Mouse (Mus musculus) spleen, embryonic (tissue): ENCODE measurements around the gene Fbxo44.
"Not testable (repeated sequence)": the region's sequence is repeated elsewhere in the genome, so short reads cannot be mapped to it uniquely, and the experiment has no call there.

Experiments used
- CTCF ChIA-PET: fragments of 350-600 bp; sonication (Branson Sonifier 250); formaldehyde crosslinking; loops from one replicate; lab custom pipeline; 2022; lab: Charles Lee

The Fbxo44 gene

DNA sequence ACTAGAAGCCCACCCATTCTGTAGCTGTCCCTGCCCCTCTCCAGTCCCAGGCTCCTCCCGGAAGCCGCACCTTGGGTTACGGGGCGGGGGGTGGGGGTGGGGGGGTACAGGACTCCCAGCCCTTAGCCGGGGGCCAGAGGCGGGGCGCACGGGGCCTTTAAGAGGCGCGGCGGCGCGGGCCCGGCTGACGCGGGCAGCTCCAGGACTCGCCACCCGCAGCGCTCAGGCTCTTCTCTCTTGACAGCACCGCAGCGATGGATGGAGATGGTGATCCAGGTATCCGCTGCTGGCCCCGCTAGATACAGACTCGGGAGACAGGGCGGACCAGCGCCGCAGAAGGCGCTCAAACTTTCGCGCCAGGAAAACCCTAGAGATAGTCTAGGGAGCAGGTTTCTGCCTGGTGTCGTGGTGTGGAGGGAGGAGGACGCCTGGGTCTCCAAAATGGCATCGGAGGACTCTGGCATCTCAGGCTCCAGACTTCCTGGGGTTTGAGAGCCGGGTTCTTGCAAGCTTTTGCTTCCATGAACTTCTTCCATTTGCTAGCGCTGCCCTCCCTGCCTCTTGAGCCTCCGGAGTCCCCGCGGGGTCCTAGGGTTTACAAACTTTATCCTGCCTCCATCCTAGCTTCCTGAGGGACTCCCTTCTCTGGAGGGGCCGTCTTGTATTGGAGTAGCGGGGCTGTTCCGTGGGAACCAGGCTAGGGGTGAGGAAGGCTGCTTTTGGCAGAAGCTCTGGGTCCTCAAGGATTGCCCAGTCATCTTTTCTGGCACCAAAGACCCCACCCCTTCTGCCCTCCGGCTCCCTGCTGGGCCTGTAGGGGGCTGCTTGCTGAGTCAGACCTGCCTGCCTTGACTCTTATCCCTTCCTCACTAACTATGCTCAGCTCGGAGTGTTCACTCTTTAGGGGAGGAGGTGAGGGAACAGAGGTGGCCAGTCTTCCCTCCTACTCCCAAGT is at the start of gene Fbxo44, which contains the start of gene Fbxo2:
TSS of gene Fbxo44 (minus strand) at position 47 of the 955 bp plus-strand sequence.
TSS of gene Fbxo2 (plus strand) at position 186 of the 955 bp plus-strand sequence.
- CTCF ChIA-PET, result interaction anchor here (0.7 to 1.0 kb wide), 3 partner anchors 16 to 48 kb away, joined by 3 to 5 read pairs (median 3); no protein-coding TSS in a partner anchor

DNA sequence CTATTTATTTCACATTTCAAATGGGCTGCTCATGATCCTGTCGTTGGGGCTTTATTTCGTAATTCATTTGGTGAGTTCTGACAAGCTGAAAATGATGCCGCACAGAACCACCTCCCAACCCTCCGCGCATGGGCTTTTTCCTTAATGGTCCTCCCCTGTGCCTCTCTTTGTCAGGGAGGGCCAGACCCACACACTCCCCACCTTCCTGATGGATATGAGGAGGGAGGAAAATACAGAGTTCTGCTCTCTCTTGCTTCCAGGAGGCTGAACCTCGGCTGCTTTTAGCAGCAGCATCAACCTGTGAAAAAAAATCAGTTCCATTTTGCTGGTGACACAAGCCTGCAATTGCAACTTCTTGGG is 44.6 kb upstream of the Fbxo44 start:
- CTCF ChIA-PET, result no interaction called here

DNA sequence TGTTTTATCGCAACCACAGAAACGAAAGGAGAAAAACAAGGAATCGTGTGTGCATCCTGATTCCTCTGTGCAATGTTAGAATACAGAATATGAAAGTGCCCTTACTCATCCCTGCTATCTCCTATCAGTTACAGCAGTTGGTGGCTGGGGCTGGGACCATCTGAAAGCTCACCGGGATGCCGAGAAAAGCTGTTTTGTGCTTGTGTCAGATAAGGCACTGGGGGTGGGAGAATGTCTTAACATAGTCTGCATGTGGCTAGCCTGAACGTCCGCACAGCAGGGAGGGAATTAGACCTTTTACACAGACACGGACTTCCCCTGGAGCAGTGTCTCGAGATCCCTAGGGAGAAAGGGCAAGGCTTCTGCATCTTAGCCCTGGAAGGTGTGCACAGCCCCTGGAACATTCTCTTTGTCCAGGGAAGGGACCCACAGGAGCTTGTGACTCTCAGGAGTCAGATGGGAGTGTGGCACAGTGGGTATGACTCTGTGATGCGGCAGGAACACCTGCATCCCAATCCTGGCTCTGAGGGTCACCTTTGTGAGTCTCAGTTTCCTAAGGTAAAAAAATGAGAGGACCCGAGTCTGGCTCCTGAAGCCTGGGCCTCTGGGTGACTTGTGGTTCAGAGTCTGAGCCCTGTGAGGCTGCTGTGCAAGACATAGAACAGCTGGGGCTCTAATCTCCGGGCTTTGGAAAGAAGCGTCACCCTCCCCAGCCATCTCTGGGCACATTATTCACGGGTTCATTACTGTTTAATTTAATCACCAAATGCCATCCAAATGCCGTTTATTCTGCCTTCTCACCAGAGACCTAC is 44.0 kb upstream of the Fbxo44 start:
- CTCF ChIA-PET, result no interaction called here

DNA sequence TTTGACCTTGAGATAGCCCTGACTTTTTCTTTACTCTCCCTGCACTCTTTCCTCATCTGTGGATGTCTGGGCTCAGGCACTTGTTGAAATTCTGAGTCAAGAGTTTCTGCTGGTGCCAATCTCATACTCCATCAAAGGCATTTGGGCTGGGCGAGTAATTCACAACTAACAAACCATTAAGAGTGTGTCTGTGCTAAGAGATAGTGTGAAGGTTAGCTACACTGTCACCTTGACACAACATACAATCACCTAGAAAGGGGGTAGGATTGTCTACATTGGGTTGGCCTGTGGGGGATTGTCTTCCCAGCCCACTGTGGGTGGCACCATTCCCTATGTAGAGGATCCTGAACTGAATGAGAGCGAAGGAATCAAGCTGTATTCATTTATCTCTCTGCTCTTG is 43.3 kb upstream of the Fbxo44 start:
- CTCF ChIA-PET, result no interaction called here

DNA sequence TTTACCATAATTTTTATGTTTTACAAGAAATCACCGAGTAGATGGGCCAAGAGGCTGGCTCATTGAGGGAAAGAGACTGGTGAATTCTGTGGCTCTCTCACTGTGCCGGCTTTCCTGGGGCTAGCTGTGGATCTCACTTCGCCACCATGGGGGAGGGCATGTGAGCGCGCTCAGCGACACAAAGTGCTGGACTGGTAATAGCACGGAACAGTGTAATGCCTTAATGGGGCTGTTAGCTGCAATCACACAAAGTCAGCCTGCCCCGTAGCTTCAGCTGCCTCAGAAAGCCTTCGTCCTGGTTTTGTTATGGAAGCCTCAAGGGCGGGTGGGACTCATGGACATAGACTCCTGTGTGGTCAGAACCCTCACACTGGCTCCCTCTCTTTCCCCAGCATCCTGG is 38.4 kb upstream of the Fbxo44 start:
- CTCF ChIA-PET, result no interaction called here

DNA sequence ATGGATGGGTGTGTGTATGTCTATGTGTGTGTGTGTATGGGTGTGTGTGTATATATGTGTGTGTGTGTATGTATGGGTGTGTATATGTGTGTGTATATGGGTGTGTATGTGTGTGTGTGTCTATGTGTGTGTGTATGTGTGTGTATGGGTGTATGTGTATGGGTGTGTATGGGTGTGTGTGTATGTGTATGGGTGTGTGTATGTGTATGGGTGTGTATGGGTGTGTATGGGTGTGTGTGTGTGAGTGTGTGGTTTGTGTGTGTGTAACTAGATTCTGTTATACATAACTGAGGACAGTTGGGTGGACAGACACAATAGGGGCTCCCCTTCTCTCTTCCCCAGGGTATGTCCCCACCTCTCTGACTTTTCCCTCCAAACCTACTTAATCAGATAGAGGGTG is 34.1 kb upstream of the Fbxo44 start:
- CTCF ChIA-PET, result no interaction called here

DNA sequence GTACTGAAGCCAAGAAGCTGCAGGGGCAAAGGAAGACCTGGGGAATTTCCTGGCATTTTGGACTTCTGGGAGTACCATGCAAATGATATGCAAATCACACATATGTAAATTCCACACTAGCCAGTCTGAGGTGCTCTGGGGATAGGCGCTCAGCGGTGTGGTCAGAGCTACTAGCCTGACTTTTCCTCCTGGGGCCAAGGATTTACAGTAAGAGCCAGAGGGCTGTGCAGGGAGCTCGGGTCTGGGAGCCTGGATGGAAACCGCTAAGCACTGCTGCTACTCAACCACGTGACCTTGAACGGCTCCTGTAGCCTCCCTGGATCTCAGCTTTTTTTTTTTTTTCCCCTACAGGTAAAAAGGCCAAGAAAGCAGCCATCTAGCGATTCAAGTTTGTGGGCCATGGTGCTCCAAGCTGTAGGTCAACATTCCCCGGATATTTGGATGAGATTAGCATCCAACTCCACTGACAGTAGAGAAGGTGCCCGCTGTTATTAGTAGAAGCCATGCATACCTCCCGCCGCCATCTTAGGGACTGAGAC is 32.5 kb upstream of the Fbxo44 start:
- CTCF ChIA-PET, result no interaction called here

DNA sequence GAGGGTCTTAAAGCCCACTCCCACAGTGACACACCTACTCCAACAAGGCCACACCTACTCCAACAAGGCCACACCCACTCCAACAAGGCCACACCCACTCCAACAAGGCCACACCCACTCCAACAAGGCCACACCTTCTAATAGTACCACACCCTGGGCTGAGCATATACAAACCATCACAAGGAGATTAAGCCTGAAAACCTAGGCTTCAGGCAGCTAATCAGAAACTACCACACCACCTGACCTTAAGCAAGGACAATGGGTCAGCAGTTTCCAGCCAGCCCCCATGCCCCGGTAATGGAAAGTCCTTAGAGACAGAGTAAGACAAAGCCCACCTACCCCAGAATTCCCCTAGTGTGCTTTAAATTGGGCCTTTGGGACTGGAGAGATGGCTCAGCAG is 28.5 kb upstream of the Fbxo44 start:
- CTCF ChIA-PET, result not testable (repeated sequence)

DNA sequence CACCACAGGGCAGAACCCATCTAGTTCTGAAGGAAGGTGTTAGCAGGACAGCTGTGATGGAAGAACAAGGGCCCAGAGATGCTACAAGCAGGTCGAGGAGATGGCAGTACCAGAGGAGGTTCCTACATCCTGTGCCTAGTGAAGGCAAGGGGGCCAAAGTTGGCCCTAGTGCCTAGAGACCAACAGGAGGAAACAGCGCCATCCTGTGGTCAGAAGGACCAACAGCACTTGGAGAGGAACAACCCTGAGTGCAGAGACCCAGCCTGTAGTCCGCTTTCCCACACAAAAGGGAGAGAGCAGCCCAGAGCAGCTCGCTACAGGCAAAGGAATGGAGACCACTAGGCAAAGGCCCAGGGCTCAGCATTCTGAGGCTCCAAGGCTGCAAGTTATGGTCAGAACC is 25.5 kb upstream of the Fbxo44 start:
- CTCF ChIA-PET, result no interaction called here

DNA sequence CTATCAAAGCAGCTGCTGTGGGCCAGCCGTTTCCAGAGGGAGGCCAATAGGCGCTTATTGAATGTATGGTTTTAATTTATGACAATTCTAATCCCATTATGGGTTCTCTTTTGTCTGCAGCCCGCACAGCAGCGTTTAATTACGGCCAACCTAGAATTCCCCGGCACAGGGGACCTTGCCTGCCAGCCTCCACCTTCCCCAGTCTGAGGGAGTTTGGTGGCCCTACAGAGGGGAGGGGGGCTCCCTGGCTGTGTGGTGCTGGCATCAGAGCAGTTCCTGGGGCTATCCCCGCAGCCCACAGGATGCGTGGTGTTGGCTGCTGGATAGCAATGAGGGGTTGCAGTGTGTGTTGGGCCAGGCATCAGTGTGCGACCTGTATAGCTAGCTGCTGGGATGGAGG is 24.3 kb upstream of the Fbxo44 start:
- CTCF ChIA-PET, result no interaction called here

DNA sequence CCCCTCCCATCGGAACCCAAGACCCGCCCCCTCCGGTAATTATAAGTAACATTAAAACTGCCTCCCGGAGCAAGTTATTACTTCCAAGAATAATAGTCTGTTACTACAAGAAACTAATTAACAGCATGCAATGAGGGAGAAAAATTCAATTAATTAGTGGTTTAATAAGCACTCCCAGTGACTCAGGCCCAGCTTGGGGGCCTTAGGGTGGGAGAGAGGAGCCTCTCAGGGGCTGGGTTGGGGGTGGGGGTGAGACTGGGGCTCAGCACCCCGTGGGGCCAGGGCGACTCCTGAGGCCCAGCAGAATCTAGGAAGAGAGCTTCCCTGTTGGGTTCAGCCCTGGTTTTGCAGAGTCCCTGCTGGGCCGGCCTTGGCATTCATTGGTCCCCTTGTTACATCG is 22.1 kb upstream of the Fbxo44 start:
- CTCF ChIA-PET, result no interaction called here

DNA sequence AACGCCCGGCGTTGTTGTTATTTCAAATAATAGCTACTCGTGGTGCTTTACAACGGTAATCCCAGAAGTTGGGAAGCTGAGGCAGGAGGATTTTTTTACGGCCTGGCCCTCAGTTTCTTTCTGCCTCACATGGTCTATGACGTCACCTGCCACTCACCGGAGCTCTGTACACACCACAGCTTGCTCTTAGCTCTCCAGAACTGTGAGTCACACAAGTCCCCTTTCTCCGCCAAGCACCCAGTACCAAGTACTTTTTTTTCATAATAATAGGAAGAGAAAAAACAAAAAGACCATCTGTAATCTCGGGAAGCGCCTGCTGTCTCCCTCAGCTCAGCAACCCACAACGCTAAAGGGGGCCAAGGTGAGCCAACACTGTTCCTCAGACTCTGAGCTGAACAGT is 21.2 kb upstream of the Fbxo44 start:
- CTCF ChIA-PET, result no interaction called here

DNA sequence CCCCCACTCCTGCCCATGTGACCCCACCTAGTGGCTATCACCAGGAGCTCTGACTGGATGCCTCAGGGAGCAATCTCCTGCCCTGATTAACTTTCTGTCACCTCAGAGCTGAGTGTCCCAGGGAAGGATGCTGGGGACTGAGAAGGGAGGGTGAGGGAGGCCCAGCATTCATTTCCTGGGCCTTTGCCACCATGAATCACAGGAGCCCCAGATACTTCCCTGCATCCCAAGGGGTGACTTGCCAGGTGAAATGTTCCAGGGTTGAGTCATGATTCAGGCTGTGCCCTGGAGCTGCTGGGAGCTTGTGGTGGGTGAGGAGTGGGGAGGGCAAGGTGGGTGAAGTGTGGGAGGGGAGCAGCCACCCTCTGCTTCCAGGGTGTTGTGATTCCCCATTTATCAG is 17.4 kb upstream of the Fbxo44 start:
- CTCF ChIA-PET, result no interaction called here

DNA sequence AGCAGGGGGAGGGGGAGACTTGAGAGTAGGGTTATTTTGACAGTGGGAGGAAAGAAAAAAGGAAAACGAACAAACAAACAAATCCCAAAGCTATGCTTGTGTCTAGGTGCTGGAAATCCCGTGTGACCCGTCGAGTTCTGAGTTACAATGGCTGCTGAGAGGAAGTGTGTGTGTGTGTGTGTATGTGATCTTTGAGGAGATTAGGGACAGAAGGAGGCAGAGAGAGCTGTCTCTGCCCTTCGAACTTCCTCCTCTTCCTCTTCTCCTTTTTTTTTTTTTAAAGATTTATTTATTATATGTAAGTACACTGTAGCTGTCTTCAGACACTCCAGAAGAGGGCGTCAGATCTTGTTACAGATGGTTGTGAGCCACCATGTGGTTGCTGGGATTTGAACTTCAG is 16.3 kb upstream of the Fbxo44 start:
- CTCF ChIA-PET, result not testable (repeated sequence)

DNA sequence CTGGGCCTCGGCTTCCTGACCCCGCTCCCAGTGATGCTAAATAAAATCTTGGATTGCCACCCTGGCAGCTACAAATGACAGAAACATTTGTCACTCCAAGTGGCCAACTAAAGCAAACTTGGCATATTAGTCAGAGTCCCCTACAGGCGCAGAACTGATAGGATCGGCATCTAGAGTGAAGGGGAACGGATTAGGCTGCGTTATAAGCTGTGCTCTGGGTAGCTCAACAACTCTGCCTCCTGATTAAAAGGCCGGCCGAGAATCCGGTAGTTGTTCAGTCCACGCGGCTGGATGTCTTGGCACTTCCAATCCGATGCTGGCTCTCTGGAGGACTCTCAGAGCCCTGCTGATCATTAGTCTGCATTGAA is 14.2 kb upstream of the Fbxo44 start:
- CTCF ChIA-PET, result interaction anchor here (0.5 kb wide), 1 partner anchor 152 kb away, joined by 7 read pairs; no protein-coding TSS in a partner anchor

DNA sequence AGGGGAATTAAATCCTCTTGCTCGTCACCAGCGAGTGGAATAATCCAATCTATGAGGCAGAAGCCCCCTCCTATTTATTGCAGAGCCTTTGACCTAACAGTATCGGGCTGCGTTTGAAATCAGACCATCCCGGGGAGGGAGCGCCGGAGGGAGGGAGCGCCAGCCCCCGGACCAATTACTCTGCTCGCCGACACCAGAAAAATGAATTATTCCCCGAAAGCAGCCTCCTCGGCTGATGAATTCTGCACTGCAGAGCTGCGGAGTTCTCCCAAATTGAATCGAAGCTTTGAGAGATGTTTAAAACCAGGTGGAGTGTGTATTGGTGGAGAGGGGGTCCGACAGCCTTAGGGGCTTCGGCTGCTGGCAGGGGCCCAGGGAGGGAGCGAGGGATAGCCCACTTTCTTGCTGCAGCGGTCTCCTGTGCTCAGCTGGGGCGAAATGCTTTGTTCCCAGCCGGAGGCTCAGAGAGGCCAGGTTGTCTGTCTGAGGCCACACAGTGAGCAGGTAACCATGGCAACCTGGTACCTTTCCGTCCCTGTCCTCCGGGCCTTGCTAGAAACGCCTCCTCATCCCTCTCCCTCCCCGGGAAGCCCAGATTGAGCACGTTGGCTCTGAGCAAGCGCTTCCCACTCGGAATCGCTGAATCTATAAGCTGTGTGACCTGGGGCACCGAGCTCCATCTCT is 13.7 kb upstream of the Fbxo44 start:
- CTCF ChIA-PET, result interaction anchor here (0.5 kb wide), 1 partner anchor 152 kb away, joined by 7 read pairs; no protein-coding TSS in a partner anchor

DNA sequence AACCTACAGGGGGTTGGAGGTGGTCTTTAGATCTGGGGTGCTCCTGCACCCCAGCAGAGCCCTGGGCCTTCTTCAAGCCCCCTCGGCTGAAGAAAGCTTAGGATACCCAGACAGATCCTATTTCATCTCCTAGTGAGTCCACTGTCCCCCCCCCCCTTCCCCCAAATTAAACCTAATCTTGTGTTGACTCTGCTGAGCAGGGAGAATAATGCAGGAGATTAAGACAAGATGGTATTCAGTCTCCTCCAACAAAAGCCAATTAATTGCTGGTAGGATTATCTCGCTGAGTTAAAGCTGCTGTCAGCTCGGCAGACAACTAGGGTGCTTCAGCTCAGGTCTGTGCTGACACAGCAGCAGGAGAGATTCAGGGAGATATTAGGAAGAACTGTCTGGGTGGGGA is 11.0 kb upstream of the Fbxo44 start:
- CTCF ChIA-PET, result interaction anchor here (0.6 to 1.0 kb wide), 3 partner anchors 56 to 249 kb away, joined by 3 read pairs; no protein-coding TSS in a partner anchor

DNA sequence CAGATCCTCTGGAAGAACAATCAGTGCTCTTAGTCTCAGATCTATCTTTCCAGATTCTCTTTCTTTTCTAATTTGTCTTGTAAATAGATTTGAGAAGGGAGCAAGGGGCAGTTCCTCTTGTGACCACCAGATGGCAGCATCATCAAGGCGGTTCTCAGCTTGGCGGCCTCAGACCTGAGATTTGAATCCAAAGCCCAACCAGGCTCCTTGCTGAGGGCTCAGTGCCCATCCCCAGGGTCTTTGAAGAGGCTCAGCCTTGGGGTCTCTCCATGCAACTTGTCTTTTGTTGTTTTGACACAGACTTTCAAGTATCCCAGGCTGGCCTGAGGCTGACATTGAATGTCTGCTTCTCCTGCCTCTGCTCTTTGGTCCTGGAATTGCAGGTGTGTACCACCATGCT is 10.6 kb upstream of the Fbxo44 start:
- CTCF ChIA-PET, result interaction anchor here (0.6 to 1.0 kb wide), 2 partner anchors 56 to 61 kb away, joined by 3 read pairs; no protein-coding TSS in a partner anchor

DNA sequence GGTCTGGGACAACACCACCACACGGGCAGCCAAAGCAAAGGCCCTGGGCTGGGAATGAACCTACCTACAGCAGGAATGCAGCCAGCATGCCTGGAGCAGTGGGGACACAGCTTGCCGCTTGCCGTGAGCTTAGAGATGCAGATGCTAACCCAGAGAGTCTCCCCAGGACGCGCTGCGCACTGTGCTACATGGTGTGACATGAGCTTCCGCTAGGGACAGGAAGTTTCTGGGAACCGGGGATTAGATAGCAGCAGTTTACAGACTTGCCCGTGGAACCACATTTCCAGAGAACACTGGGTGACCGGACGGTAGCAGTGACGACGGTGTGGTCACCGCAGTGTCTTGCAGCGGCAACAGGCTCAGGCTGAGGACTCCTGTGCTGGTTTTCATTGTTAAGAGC is 9.3 kb upstream of the Fbxo44 start:
- CTCF ChIA-PET, result interaction anchor here (0.6 kb wide), 1 partner anchor 285 kb away, joined by 4 read pairs; no protein-coding TSS in a partner anchor

DNA sequence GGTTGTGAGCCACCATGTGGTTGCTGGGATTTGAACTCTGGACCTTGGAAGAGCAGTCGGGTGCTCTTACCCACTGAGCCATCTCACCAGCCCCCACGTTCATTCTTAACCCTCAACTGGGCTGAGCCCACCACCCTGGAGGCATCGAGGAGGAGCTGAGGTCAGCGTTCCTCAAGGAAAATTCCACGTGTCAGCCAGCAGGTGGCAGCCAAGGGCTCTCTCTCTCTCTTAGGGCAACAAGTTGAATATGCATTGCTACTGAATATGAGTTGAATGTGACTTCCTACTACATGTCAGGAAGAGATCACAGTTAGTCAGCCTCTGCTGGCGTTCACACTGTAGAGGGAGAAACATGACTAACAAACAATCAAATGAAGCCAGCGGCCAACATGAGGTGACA is 8.0 kb upstream of the Fbxo44 start:
- CTCF ChIA-PET, result interaction anchor here (0.6 to 1.0 kb wide), 2 partner anchors 53 to 62 kb away, joined by 4 to 8 read pairs; no protein-coding TSS in a partner anchor

DNA sequence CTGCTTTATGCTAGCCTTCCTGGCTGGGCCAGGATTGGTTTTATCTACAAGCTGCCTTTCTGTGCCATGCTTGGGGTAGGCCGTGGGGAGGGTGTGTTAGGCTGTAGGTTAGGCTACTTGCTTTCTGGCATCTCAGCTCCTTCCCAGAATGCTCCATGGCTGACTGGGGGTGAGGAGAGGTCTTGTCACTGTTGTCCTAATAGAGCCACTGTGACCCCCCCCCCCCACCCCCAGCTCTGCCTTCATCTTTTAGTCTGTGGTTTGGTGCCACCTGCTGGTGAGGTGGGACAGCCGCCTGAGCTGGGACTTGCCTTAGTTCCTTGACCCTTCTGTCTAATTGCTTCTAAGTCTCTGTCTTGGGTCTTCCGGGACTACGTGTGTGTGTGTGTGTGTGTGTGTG is 6.7 kb upstream of the Fbxo44 start:
- CTCF ChIA-PET, result interaction anchor here (0.6 to 4.5 kb wide), 6 partner anchors 52 to 734 kb away, joined by 3 to 19 read pairs (median 3); no protein-coding TSS in a partner anchor
